Mouse (Mus musculus): ENCODE results near the gene Zhx3. TPM values are rescaled to one million over a fixed set of nuclear protein-coding genes. Genes with fewer than 3 reads are reported as not detected.

Zhx3 gene
- total RNA-seq (2021) = 10 to 100 TPM; 74.2 to 84.2 TPM
- long read RNA-seq, experiment 1, partial matches to known transcripts = 6 of 25 reads
- long read RNA-seq, experiment 1, other reads (novel, unspliced or antisense) = 19 of 25 reads
- long read RNA-seq, experiment 2, full-length matches to known transcripts = 2 of 15 reads
- long read RNA-seq, experiment 2, partial matches to known transcripts = 4 of 15 reads
- long read RNA-seq, experiment 2, other reads (novel, unspliced or antisense) = 9 of 15 reads

GRCm38 (mm10) chr2:160872890-160873382 is at the start of gene Zhx3:
Gene Zhx3, minus strand, starts transcription at chr2:160872998.
- peak; percentile 84 to 89 for DNase-seq (ENCODE audit: low spot score in 2 of 2)
- intact Hi-C loops (cut with DNase I) = loop anchor here (5.0 kb wide), 2 partner anchors 86 to 141 kb away; partner anchors contain the start of gene Plcg1

- DNase-seq (ENCODE audit: low spot score in 2 of 2) = no peak
- intact Hi-C loops (cut with DNase I) = no loop called here
These were observed 48.5 kb upstream of the Zhx3 start for GRCm38 (mm10) chr2:160921285-160921684.

- intact Hi-C loops (cut with DNase I) = no loop called here
These were observed 46.1 kb upstream of the Zhx3 start for GRCm38 (mm10) chr2:160918930-160919215.

GRCm38 (mm10) chr2:160918154-160918929 is 45.5 kb upstream of the Zhx3 start:
- DNase-seq (ENCODE audit: low spot score in 2 of 2) = no peak
- intact Hi-C loops (cut with DNase I) = no loop called here

More at GRCm38 (mm10) chr2:160918930-160919215, 46.1 kb upstream of the Zhx3 start:
- no peak for DNase-seq (ENCODE audit: low spot score in 2 of 2)

GRCm38 (mm10) chr2:160917313-160917712 is 44.5 kb upstream of the Zhx3 start:
- intact Hi-C loops (cut with DNase I) = no loop called here
- no peak for DNase-seq (ENCODE audit: low spot score in 2 of 2)

GRCm38 (mm10) chr2:160916714-160917113 is 43.9 kb upstream of the Zhx3 start:
- no peak for DNase-seq (ENCODE audit: low spot score in 2 of 2)
- intact Hi-C loops (cut with DNase I) = no loop called here

- DNase-seq (ENCODE audit: low spot score in 2 of 2) = no peak
- intact Hi-C loops (cut with DNase I) = no loop called here
These were observed 43.2 kb upstream of the Zhx3 start for GRCm38 (mm10) chr2:160915821-160916610.

GRCm38 (mm10) chr2:160914656-160915055 is 41.9 kb upstream of the Zhx3 start:
- no peak for DNase-seq (ENCODE audit: low spot score in 2 of 2)
- intact Hi-C loops (cut with DNase I) = no loop called here

GRCm38 (mm10) chr2:160912231-160912671 is 39.5 kb upstream of the Zhx3 start, which contains the start of gene Emilin3:
Gene Emilin3, minus strand, starts transcription at chr2:160912328.
- intact Hi-C loops (cut with DNase I) = no loop called here
- no peak for DNase-seq (ENCODE audit: low spot score in 2 of 2)

- intact Hi-C loops (cut with DNase I) = no loop called here
These were observed 38.9 kb upstream of the Zhx3 start for GRCm38 (mm10) chr2:160911558-160912201.

GRCm38 (mm10) chr2:160910633-160911032 is 37.8 kb upstream of the Zhx3 start:
- no peak for DNase-seq (ENCODE audit: low spot score in 2 of 2)
- intact Hi-C loops (cut with DNase I) = no loop called here

More at GRCm38 (mm10) chr2:160911558-160912201, 38.9 kb upstream of the Zhx3 start:
- DNase-seq (ENCODE audit: low spot score in 2 of 2) = no peak

GRCm38 (mm10) chr2:160908607-160909006 is 35.8 kb upstream of the Zhx3 start:
- no peak for DNase-seq (ENCODE audit: low spot score in 2 of 2)
- intact Hi-C loops (cut with DNase I) = no loop called here

- DNase-seq (ENCODE audit: low spot score in 2 of 2) = no peak
- intact Hi-C loops (cut with DNase I) = no loop called here
These were observed 33.3 kb upstream of the Zhx3 start for GRCm38 (mm10) chr2:160906101-160906500.

- intact Hi-C loops (cut with DNase I) = no loop called here
These were observed 32.5 kb upstream of the Zhx3 start for GRCm38 (mm10) chr2:160905301-160905700.

GRCm38 (mm10) chr2:160901656-160902412 is 29.0 kb upstream of the Zhx3 start:
- intact Hi-C loops (cut with DNase I) = no loop called here
- DNase-seq (ENCODE audit: low spot score in 2 of 2) = no peak

More at GRCm38 (mm10) chr2:160905301-160905700, 32.5 kb upstream of the Zhx3 start:
- no peak for DNase-seq (ENCODE audit: low spot score in 2 of 2)

GRCm38 (mm10) chr2:160891697-160892096 is 18.9 kb upstream of the Zhx3 start:
- intact Hi-C loops (cut with DNase I) = no loop called here

GRCm38 (mm10) chr2:160891045-160891444 is 18.2 kb upstream of the Zhx3 start:
- no peak for DNase-seq (ENCODE audit: low spot score in 2 of 2)
- intact Hi-C loops (cut with DNase I) = no loop called here

More at GRCm38 (mm10) chr2:160891697-160892096, 18.9 kb upstream of the Zhx3 start:
- DNase-seq (ENCODE audit: low spot score in 2 of 2) = no peak

- DNase-seq (ENCODE audit: low spot score in 2 of 2) = no peak
- intact Hi-C loops (cut with DNase I) = loop anchor here (2.0 to 5.0 kb wide), 3 partner anchors 127 to 291 kb away; partner anchors contain the start of gene Plcg1
These were observed 15.1 kb upstream of the Zhx3 start for GRCm38 (mm10) chr2:160887859-160888258.
